Mouse (Mus musculus) embryonic facial prominence, embryonic 10.5 days (tissue): ENCODE measurements around the gene Thsd4. TPM values are rescaled to one million over a fixed set of nuclear protein-coding genes. Genes with fewer than 3 reads are reported as not detected.

Source experiments
- DNase-seq: peaks from one replicate; pipeline ENCODE4 v3.0.0-alpha.2; 2017; ENCODE audit warnings: low spot score
- H3K27ac ChIP-seq: fragments of 300-500 bp; sonication (generic); replicated peaks from 2 replicates; pipeline ENCODE4 v1.5.1; 2016; ENCODE audit warnings: mild to moderate bottlenecking
- H3K27me3 ChIP-seq: fragments of 300-500 bp; sonication (generic); replicated peaks from 2 replicates; pipeline ENCODE4 v1.6.1; 2016; ENCODE audit warnings: low read depth, mild to moderate bottlenecking; ENCODE audit not compliant: poor library complexity, severe bottlenecking
- H3K36me3 ChIP-seq: fragments of 300-500 bp; sonication (generic); replicated peaks from 2 replicates; pipeline ENCODE4 v1.6.1; 2016; ENCODE audit warnings: mild to moderate bottlenecking, moderate library complexity
- H3K4me1 ChIP-seq: fragments of 300-500 bp; sonication (generic); 2 replicates; pipeline ENCODE4 v1.6.1; 2016
- H3K4me3 ChIP-seq: fragments of 300-500 bp; sonication (generic); 2 replicates; pipeline ENCODE4 v1.5.1; 2016; ENCODE audit warnings: mild to moderate bottlenecking, moderate library complexity
- H3K9me3 ChIP-seq: fragments of 300-500 bp; sonication (generic); 2 replicates; pipeline ENCODE4 v1.6.1; 2016; ENCODE audit warnings: mild to moderate bottlenecking
- WGBS: fragments of 180-500 bp; shearing (Covaris S2); methylation state at CpG from one replicate; pipeline ENCODE4 v1.1.7; 2016; 5-methylcytosine and 5-hydroxymethylcytosine counted together
- polyA plus RNA-seq: library from polyadenylated mRNA; unstranded; fragments of >200 nt; fragmentation: Nextera tagmentation; extraction: Ambion mirVana; gene quantifications from 2 replicates; pipeline ENCODE4 v1.2.1, GENCODE M21; 2016

Gene Thsd4
- polyA plus RNA-seq, 1 experiment from 2014 or later: 5.7 TPM

DNA sequence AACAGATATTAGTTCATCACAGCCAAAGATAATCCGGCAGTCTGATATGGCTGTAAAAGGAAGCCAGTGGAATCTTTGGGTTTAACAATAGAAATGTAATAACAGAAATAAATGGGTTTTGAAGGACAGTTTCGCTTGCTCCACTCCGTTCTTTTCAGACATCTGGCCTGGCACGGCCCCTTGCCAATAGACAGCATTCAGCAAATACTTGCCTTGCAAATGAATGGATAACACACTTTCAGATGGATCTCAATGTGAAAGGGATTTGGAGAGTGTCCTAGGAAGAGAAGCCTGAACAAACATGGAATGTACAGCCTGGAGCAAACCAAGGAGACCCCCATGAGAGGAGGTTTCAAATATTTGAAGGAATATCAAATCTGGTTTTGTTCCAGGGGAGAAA is 295.2 kb downstream of the Thsd4 start:
- WGBS: 89% methylated on average over 4 of the region's 4 CpGs

DNA sequence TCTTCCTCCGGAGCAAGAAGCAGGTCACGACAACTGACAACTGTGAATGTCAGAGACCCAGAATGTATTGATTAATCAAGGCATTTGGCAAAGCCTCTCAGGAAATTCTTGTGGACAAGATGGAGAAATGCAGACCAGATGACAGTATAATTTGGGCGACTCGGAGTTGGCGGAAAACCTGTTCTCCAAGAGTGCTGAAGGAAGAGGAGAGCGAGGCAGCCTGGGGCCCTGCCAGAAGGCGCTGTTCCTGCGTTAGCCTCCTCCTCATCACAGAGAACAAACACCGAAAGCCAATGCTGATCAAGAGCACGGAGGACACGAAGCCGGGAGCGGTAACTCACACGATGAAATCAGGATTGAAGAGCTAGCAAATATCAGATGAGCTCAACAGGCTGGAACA is 295.7 kb downstream of the Thsd4 start:
- H3K4me1 ChIP-seq: peaks cover 51% of the 10 kb centered on the region
- no peaks in the 10 kb centered on the region for H3K36me3 ChIP-seq
- WGBS: 62% methylated on average over 14 of the region's 14 CpGs
- DNase-seq: peak; percentile 36
- 0 out of 2 replicates have a peak overlapping the region, but pooled peaks have one; percentile 35 for H3K27ac ChIP-seq
- H3K9me3 ChIP-seq: no peaks in the 10 kb centered on the region
- peaks cover 8% of the 10 kb centered on the region; the same call in 1 of the 2 replicates for H3K27me3 ChIP-seq
- no peak overlapping the region for H3K4me3 ChIP-seq

More for the DNA sequence above, 295.2 kb downstream of the Thsd4 start:
- H3K27ac ChIP-seq: no peak overlapping the region
- no peaks in the 10 kb centered on the region for H3K9me3 ChIP-seq
- H3K27me3 ChIP-seq: peaks cover 8% of the 10 kb centered on the region; the same call in 1 of the 2 replicates
- no peaks in the 10 kb centered on the region for H3K36me3 ChIP-seq
- H3K4me3 ChIP-seq: no peak overlapping the region
- peaks cover 56% of the 10 kb centered on the region for H3K4me1 ChIP-seq
- DNase-seq: no peak

DNA sequence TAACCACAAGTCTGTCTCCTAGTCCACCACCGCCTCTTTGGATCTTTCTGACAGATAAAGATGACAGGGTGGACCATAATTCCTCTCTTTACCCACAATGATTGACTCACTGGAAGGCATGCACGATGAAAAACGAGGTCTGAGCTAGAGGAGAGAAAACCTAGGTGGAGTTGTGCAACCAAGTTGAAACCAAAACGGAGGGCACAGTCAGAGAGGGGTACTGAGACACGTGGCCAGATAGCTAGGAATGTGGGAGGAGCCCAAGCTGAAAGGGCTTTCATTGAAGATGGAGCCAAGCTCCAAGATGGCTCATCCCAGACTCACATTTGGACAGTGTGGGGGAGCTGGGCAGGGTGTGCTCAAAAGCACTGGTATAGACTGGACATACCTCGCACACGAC is 296.4 kb downstream of the Thsd4 start:
- WGBS: 79% methylated on average over 7 of the region's 7 CpGs
- DNase-seq: no peak
- H3K9me3 ChIP-seq: no peaks in the 10 kb centered on the region
- peaks cover 8% of the 10 kb centered on the region; the same call in 1 of the 2 replicates for H3K27me3 ChIP-seq
- H3K4me1 ChIP-seq: peaks cover 47% of the 10 kb centered on the region
- no peaks in the 10 kb centered on the region for H3K36me3 ChIP-seq
- H3K27ac ChIP-seq: peak overlapping the region; percentile 35
- H3K4me3 ChIP-seq: no peak overlapping the region

DNA sequence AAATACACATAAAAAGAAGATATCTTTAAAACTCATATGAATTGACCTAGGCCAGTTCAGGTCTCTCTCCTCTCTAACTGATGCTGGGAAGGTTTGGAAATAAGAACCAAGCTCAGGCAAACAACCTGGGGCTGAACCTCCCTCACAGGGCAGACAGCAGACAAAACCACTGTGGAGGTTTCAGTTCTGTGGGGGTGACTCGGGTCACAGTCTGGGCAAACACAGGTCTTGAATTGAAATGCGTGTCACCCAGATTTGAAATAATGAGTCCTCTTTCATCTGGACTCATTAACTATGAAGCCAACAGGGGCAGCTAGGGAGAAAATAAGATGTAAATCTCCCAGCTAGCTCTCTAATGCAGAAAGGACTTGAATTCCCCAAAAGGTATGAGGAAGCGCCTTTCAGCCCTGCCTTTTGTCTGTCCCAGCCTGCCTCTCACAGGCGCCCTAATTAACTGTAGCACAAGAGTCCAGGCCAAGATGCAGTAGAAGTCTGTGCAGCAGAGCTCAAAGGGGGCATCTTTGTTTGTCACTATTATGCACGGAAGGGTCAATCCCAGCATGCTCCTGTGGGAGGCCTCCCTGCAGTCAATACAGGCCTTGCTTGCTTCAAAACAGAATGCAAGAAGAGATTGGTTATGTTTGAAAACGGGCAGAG is 297.7 kb downstream of the Thsd4 start:
- WGBS: 28% methylated on average over 6 of the region's 6 CpGs
- H3K27me3 ChIP-seq: peaks cover 8% of the 10 kb centered on the region; the same call in 1 of the 2 replicates
- H3K4me3 ChIP-seq: no peak overlapping the region
- H3K9me3 ChIP-seq: no peaks in the 10 kb centered on the region
- H3K36me3 ChIP-seq: no peaks in the 10 kb centered on the region
- H3K27ac ChIP-seq: peak overlapping the region; percentile 51
- peaks cover 50% of the 10 kb centered on the region for H3K4me1 ChIP-seq
- DNase-seq: peak; percentile 45

DNA sequence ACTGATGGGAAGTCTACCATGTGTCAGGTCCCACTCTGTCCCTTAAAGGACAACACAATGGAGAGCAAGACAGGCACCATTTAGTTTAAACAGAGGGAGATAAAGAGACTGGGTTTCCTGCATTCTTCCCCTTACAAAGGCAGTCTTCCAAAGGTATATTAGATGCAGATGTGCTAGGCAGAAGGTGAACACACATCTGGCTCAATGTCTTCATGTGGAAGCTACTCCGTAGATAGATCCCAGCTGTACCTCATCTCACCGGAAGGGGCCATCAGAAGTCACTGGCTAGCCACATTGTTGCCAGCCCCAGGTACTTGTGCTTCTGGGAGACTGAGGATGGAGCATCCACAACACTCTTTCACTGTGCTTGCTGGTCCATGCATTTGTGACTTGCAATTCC is 301.4 kb downstream of the Thsd4 start:
- Histone ChIP-seq H3K4me1 (peaks cover 43% of the 10 kb centered on the region), H3K9me3 (no peaks in the 10 kb centered on the region), H3K27me3 (peaks cover 8% of the 10 kb centered on the region; the same call in 1 of the 2 replicates), H3K36me3 (no peaks in the 10 kb centered on the region), H3K4me3 (no peak overlapping the region), H3K27ac (0 out of 2 replicates have a peak overlapping the region, but pooled peaks have one; percentile 3)
- DNase-seq: no peak
- 67% methylated on average over 2 of the region's 2 CpGs for whole genome bisulfite sequencing

DNA sequence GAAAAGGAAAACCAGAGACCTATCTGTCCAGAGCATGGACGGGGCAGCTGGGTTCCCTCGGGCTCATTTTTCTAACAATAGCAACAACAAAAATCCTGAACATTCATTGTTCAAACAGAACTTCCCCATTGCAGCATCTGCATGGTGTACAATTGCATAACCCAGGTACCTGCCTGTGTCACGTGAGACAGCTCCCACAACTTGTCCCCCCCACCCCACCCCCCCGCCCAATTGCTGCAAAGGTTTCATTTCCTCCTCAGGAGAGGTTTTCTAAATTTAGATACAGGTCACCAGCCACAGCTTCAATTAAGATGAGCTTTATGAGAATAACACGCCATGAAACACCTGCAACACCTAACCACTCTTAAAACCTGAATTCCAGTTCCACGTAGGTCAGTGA is 303.4 kb downstream of the Thsd4 start:
- H3K27me3 ChIP-seq: peaks cover 8% of the 10 kb centered on the region; the same call in 1 of the 2 replicates
- no peak for DNase-seq
- H3K4me3 ChIP-seq: no peak overlapping the region
- H3K27ac ChIP-seq: no peak overlapping the region
- H3K9me3 ChIP-seq: no peaks in the 10 kb centered on the region
- WGBS: 79% methylated on average over 6 of the region's 6 CpGs
- H3K4me1 ChIP-seq: peaks cover 24% of the 10 kb centered on the region
- H3K36me3 ChIP-seq: no peaks in the 10 kb centered on the region

DNA sequence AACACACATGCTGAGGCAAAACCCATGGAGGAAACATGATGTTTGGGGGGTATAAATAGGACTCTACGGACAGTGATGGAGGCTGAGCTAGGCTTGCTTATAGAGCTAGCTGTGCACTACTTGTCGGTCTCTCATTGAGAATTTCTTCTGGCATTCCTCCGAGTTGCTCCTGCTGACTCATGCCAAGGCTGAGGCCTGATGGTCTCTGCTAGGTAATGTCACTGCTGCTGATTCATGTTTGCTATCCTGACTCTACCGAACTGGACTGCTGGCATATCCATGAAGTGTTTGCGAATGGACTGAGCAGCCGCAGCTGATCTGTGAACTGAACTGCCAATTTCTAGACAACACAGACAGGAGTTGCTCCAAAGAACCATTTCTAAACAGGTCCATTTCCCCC is 305.8 kb downstream of the Thsd4 start:
- no peak for DNase-seq

DNA sequence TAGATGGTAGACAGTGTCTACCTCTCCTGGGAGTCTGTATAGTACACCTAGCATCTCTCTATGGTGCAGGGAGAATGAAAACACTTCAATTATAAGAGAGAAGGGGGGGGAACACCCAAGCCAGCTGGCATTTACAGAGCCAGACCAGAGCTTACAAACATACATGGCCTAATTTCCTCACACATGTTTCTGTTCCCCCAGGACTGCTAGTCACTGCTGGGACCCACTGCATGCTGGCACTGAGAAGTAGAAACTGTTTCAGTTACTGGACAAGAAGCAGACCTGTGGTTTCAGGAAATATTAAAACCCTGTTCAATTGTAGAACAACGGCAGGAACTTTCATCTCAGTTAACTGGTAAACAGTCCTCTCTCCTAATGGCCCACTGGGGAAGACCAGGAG is 308.7 kb downstream of the Thsd4 start:
- Histone ChIP-seq H3K9me3 (no peaks in the 10 kb centered on the region), H3K36me3 (no peaks in the 10 kb centered on the region), H3K4me3 (no peak overlapping the region), H3K4me1 (0 out of 2 replicates have a peak, but pooled peaks cover under 1% of the 10 kb centered on the region), H3K27me3 (no peaks in the 10 kb centered on the region), H3K27ac (no peak overlapping the region)
- DNase-seq: no peak
- WGBS: 87% methylated on average over 1 of the region's 1 CpGs

More for the DNA sequence above, 305.8 kb downstream of the Thsd4 start:
- Histone ChIP-seq H3K36me3 (no peaks in the 10 kb centered on the region), H3K27ac (no peak overlapping the region), H3K4me1 (peaks cover 17% of the 10 kb centered on the region; the same call in 1 of the 2 replicates), H3K4me3 (no peak overlapping the region), H3K9me3 (no peaks in the 10 kb centered on the region), H3K27me3 (no peaks in the 10 kb centered on the region)
- 92% methylated on average over 6 of the region's 6 CpGs for WGBS

DNA sequence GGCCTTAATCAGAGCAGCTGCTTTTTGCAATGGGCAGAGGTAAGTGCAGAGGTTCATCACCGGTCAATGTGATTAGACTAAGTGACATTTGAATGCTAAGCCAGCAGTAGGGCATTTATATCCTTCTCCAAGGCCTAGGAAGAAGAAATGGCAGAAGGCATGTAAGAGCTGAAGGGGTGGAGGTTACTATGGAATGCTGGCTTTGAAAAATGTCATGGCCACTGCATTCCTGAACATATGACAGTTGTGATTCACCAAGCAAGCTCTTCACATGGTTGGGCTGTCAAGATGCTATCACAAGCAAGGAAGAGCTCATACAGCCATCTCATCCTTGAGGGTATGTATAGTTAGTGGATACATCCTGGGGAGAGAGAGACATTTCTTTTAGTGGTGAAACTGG is 313.0 kb downstream of the Thsd4 start:
- no peak overlapping the region for H3K27ac ChIP-seq
- DNase-seq: no peak
- H3K36me3 ChIP-seq: no peaks in the 10 kb centered on the region
- no peaks in the 10 kb centered on the region for H3K9me3 ChIP-seq
- no peak overlapping the region for H3K4me3 ChIP-seq
- 96% methylated on average over 1 of the region's 1 CpGs for WGBS
- no peaks in the 10 kb centered on the region for H3K27me3 ChIP-seq
- H3K4me1 ChIP-seq: no peaks in the 10 kb centered on the region

DNA sequence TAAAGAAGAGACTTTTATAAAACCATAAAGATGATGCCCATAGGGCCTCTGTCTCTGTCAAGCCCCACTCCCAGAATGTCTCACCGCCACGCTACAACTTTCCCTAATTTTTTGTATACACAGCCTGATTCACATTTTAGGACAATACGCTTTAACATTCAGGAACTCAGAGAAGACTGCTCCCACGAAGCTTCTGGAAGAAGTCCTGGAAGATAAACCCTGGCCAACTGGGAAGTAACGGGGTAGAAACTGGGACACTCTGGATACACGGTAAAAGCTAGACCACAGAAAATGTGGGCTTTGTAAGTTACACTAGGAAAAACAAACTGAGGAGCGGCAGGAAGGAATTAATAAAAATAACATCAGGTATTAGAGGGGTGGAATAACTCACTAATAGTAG is 318.7 kb downstream of the Thsd4 start:
- Histone ChIP-seq H3K9me3 (no peaks in the 10 kb centered on the region), H3K36me3 (no peaks in the 10 kb centered on the region), H3K27ac (no peak overlapping the region), H3K4me1 (peaks cover 11% of the 10 kb centered on the region), H3K4me3 (no peak overlapping the region), H3K27me3 (no peaks in the 10 kb centered on the region)
- 79% methylated on average over 7 of the region's 7 CpGs for WGBS
- DNase-seq: no peak

DNA sequence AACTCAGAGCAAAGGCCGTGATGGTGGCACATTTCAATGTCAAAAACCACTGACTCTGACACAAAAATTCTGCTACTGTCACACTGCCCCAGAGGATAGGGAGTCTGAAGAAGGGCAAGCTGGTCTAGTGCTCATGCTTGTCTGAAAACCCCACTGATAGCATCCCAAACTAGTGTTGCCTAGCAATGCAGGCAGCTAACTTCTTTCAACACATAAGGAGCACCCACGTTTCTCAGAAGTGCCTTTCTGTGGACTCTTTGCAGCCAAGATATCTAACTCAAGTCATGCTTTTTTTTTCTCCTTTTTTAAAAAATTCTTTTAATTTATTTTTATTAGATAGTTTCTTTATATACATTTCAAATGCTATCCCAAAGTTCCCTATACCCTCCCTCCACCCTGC is 321.4 kb downstream of the Thsd4 start:
- H3K4me3 ChIP-seq: no peak overlapping the region
- no peaks in the 10 kb centered on the region for H3K27me3 ChIP-seq
- DNase-seq: no peak
- no peak overlapping the region for H3K27ac ChIP-seq
- H3K36me3 ChIP-seq: no peaks in the 10 kb centered on the region
- no peaks in the 10 kb centered on the region for H3K9me3 ChIP-seq
- WGBS: 81% methylated on average over 2 of the region's 2 CpGs
- peaks cover 11% of the 10 kb centered on the region for H3K4me1 ChIP-seq

DNA sequence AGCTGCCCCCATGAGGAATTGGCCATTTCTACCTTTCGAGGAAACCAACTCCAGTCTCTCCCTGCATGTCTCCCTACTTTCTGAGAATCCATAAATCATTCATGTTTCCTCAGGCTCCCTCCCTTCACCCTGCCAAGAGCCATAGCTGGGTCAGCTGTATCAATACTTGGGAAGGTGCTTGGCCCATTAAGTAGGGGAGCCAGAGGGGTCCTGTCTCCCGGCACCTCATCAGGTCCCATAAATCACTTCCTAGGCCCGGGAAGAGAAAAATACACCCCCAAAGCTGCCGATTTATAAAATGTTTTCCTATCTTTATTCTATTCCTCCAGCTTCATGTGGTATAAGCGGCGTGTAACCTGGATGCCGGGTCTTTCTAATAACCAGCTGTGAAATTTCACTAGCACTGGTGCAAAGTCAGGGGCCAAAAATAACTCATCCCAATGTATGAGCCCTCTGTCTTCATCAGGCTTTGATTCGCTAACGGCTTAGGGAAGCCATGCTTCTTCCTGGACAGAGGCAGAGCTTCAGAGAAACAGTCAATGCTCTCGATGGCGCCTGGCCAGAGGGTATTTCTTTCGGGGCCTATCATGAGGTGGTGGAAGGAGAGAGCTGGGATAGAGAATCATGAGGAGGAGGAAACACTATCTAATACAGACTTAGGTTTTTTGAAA is 323.2 kb downstream of the Thsd4 start:
- Histone ChIP-seq H3K9me3 (no peaks in the 10 kb centered on the region), H3K4me3 (no peak overlapping the region), H3K27ac (no peak overlapping the region), H3K27me3 (no peaks in the 10 kb centered on the region), H3K36me3 (no peaks in the 10 kb centered on the region), H3K4me1 (peaks cover 11% of the 10 kb centered on the region)
- DNase-seq: no peak
- 91% methylated on average over 12 of the region's 12 CpGs for WGBS

DNA sequence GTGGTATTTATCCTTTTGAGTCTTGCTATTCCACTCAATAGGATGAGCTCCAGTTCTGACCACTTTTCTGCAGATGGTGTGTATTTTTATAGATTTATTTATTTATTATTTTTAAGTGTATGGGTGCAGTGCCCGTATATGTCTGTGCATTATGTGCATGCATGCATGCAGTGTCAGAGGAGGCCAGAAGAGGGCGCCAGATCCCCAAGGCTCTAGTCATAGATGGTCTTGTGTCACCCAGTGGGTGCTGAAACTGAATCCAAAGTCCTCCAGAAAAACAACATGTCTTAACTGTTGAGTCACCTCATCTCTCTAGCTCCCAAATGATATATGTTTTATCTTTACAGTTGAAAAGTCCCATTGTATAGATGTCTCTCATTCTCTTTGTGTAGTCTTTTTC is 326.3 kb downstream of the Thsd4 start:
- no peak overlapping the region for H3K4me3 ChIP-seq
- no peaks in the 10 kb centered on the region for H3K36me3 ChIP-seq
- no peaks in the 10 kb centered on the region for H3K9me3 ChIP-seq
- no peak for DNase-seq
- no peak overlapping the region for H3K27ac ChIP-seq
- peaks cover 6% of the 10 kb centered on the region for H3K4me1 ChIP-seq
- no peaks in the 10 kb centered on the region for H3K27me3 ChIP-seq
- 76% methylated on average over 2 of the region's 2 CpGs for WGBS
